Mouse (Mus musculus) CH12.LX (cell line): Measurements from ENCODE around the gene Ecsit.

ENCODE experiments used
- CHD1 ChIP-seq: IDR thresholded peaks from 2 replicates; pipeline ENCODE4 v1.6.1; 2012; ENCODE audit warnings: low read depth, low read length, improper control_type of control experiment, inconsistent platforms
- CTCF ChIP-seq, 2 experiments: IDR thresholded peaks in 1 of 2; conservative IDR thresholded peaks in 1 of 2; 2 replicates each; pipeline ENCODE4 v1.5.1; 2011 to 2012; ENCODE audit warnings: low read depth in 2 of 2, low read length in 2 of 2, improper control_type of control experiment in 1 of 2, inconsistent platforms in 1 of 2, mild to moderate bottlenecking in 1 of 2, moderate library complexity in 1 of 2
- EP300 ChIP-seq: IDR thresholded peaks from 2 replicates; pipeline ENCODE4 v1.6.1; 2011; ENCODE audit warnings: low read length, improper control_type of control experiment
- HCFC1 ChIP-seq: IDR thresholded peaks from 2 replicates; pipeline ENCODE4 v1.6.1; 2012; ENCODE audit warnings: low read depth, mild to moderate bottlenecking, inconsistent platforms, low read length, improper control_type of control experiment
- JUND ChIP-seq: conservative IDR thresholded peaks from 2 replicates; pipeline ENCODE4 v1.6.1; 2011; ENCODE audit warnings: low read depth, low read length, improper control_type of control experiment
- KAT2A ChIP-seq: IDR thresholded peaks from 2 replicates; pipeline ENCODE4 v1.6.1; 2012; ENCODE audit warnings: low read length, improper control_type of control experiment, inconsistent platforms; ENCODE audit not compliant: insufficient replicate concordance
- MAX ChIP-seq: IDR thresholded peaks from 2 replicates; pipeline ENCODE4 v1.6.1; 2011; ENCODE audit warnings: low read length, improper control_type of control experiment
- POLR2A ChIP-seq: IDR thresholded peaks from 2 replicates; pipeline ENCODE4 v1.6.1; 2011; ENCODE audit warnings: low read depth, mild to moderate bottlenecking, improper control_type of control experiment, low read length
- POLR2AphosphoS2 ChIP-seq: IDR thresholded peaks from 2 replicates; pipeline ENCODE4 v1.6.1; 2011; ENCODE audit warnings: low read depth, low read length, improper control_type of control experiment
- USF1 ChIP-seq: IDR thresholded peaks from 2 replicates; pipeline ENCODE4 v1.6.1; 2014; ENCODE audit warnings: low read depth, mild to moderate bottlenecking, inconsistent platforms, low read length, improper control_type of control experiment
- USF2 ChIP-seq: conservative IDR thresholded peaks from 2 replicates; pipeline ENCODE4 v1.6.1; 2011; ENCODE audit warnings: low read depth, low read length, improper control_type of control experiment

DNA sequence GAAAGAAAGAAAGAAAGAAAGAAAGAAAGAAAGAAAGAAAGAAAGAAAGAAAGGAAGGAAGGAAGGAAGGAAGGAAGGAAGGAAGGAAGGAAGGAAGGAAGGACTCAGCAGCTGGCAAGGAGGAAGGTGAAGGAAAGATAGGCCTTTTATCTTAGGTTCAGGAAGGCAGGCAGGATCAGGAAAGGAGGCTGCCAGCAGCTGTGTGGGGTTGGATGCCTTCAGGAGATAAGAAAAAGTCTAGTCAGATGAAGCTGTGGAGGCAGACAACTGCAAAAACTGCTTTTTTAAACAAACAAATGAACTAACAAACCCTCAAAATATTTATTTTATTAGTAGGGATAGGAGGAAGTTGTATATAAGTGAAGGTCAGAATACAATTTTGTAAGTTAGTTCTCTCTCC is 36.3 kb upstream of the Ecsit start:
- TF ChIP-seq EP300 = no peak
- TF ChIP-seq KAT2A = no peak
- TF ChIP-seq USF1 = no peak
- no peak for TF ChIP-seq CTCF (conservative IDR thresholded peaks at IDR 0.05 in 1 of 2, IDR thresholded peaks at IDR 0.05 in 1 of 2; ENCODE audit: low read depth in 2 of 2, low read length in 2 of 2)
- TF ChIP-seq POLR2A = no peak
- TF ChIP-seq MAX = no peak
- no peak for TF ChIP-seq HCFC1
- TF ChIP-seq POLR2AphosphoS2 = no peak
- no peak for TF ChIP-seq JUND
- no peak for TF ChIP-seq USF2
- TF ChIP-seq CHD1 = no peak
